Mouse (Mus musculus): ENCODE data around the gene Snx7. TPM values are rescaled to one million over a fixed set of nuclear protein-coding genes. Genes with fewer than 3 reads are reported as not detected.

The Snx7 gene
- total RNA-seq, 2 experiments from 2014 or later, result 34.5 to 37.4 TPM

- no peak for DNase-seq
Observed at GRCm38 (mm10) chr3:117817635-117818034, 51.1 kb downstream of the Snx7 start.

DNA sequence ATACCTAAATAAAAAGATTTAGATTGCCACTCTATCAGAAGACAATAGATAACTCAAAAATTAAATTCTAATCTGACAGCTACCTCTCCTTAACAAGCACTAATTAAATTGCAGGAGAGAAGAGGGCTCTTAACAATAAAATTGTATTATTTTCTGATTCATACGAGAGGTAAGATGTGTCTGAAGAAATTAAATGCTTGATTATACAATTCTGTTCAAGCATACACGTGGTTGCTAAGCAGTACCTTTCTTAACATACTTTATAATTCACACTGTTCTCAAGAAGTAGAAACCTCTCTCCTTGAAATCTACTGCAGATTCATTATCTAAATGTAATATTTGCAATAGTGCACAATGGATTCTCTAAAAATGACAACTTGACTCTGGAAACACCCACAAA, 54.5 kb downstream of the Snx7 start:
- DNase-seq, result no peak

- DNase-seq, result no peak
Observed at GRCm38 (mm10) chr3:117812135-117812534, 56.6 kb downstream of the Snx7 start.

- no peak for DNase-seq
Observed at GRCm38 (mm10) chr3:117805782-117806181, 63.0 kb downstream of the Snx7 start.

GRCm38 (mm10) chr3:117794501-117794900, 74.2 kb downstream of the Snx7 start:
- no peak for DNase-seq

- DNase-seq, result no peak
Observed at GRCm38 (mm10) chr3:117791951-117792350, 76.8 kb downstream of the Snx7 start.

DNA sequence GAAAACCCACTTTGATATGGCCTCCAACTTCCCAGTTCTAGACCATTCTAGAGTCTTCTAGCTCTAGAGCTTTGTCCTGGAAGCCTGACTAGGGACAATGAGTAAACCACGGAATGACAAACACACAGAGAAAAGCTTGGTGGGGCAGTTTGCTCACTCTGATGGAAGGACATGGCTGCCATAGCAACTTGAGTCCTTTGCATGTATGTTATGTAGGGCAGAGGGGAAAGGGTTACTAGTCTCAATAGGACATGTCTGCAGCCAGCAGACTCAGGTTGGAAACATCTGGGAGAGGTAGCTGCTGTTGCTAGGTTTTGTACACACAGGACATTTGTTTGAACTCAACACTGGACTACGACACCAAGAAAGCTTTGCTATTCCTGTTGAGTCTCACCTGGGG, 77.5 kb downstream of the Snx7 start:
- no peak for DNase-seq

GRCm38 (mm10) chr3:117788800-117789693, 79.7 kb downstream of the Snx7 start:
- peak; percentile 39 for DNase-seq

DNA sequence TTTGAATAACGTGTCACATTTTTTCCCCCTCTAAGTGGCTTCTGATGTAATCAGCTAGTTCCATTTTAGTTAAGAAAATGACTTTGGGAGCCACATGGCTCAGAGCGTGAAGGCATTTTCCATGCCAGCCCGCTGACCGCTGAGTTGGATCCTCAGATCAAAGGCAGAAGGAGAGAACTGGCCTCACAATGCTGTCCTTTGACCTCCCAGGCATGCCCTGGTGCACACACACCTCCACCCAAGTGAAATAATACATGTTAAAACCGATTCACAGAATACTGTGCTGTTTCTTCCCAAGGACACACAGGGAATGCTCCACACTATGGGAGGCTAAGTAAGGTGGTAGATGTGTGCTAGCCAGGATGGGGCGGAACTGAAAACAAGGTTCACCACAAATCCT, 81.5 kb downstream of the Snx7 start:
- DNase-seq, result no peak

- no peak for DNase-seq
Observed at GRCm38 (mm10) chr3:117752151-117752757, 116.5 kb downstream of the Snx7 start.

DNA sequence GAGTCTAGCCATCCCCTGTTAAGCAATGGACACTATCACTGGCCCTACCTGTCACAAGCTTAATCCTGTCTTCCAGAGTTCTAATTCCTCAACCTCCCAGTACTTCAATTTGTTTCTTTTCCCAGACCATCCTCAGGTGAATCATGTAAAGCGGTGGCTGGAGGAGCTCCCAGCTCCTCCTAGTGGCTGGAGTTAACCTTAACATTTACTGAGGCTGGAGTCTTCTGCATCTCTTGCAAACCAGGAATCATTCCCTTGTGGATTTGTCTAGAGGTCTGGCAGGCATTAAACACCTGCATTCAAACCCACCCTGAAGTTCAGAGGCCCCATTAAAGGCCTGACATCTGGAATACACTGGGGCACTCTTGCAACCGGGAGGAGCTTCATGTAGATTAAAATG, 117.1 kb downstream of the Snx7 start:
- no peak for DNase-seq

DNA sequence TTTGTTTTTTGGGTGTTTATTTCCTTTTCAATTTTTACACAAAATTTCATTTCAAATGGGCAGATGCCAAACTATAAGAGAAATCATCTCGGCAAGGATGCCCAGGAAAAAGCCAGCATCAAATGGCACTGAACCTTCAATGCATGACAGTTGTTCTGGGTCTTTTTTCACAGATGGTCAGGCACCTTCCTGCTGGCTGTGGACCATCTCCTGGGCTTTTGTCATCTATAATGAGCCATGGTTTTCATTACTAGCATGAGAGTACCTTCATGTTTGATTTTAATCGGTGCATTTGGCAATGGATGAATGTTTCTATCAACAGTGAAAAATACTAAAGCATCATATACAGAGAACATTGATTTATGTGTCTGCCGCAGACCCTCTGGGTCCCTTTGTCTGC, 119.5 kb downstream of the Snx7 start:
- DNase-seq, result no peak

- no peak for DNase-seq
Observed at GRCm38 (mm10) chr3:117739760-117740159, 129.0 kb downstream of the Snx7 start.

DNA sequence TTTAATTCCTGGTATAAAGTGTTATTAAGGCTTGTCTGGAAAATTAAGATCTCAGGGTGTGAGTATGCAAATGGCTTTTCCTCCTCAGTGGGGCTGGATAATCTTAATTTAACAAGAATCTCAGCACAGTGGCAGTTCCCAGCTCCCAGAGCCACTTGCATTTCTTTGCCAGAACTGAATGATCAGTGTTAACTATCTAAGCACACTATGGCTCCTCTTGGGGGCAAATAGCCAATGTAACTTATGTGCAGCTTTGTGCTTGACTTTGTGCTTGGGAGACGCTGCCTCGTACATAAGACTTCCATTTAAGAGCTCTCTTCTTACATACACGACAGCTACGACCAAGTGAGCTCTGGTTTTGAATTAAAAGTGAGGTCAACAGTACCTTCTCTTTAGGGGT, 136.1 kb downstream of the Snx7 start:
- no peak for DNase-seq

Small RNA genes lying within 50 kb of the gene (microRNA-seq; reads per million reads assigned to microRNA genes)
- gene Gm24811, result not detected

All from adrenal gland, postnatal 10 days (tissue).